Mouse (Mus musculus) brain, embryonic 14.5 days (tissue): ENCODE data around the gene Krt88.

Source experiments
- CTCF ChIP-seq: fragments of 200-500 bp; IDR thresholded peaks from 2 replicates; pipeline ENCODE4 v1.5.1; 2012; ENCODE audit warnings: inconsistent platforms, mild to moderate bottlenecking, moderate library complexity, borderline replicate concordance; ENCODE audit not compliant: insufficient read depth, insufficient read length; ENCODE audit errors: extremely low read depth
- POLR2A ChIP-seq: fragments of 200-500 bp; IDR thresholded peaks from 2 replicates; pipeline ENCODE4 v1.6.1; 2012; ENCODE audit warnings: mild to moderate bottlenecking, inconsistent platforms, borderline replicate concordance; ENCODE audit not compliant: poor library complexity, insufficient read depth, insufficient read length, severe bottlenecking; ENCODE audit errors: extremely low read depth

GRCm38 (mm10) chr15:101454774-101455173 lies 7.2 kb downstream of the Krt88 start:
- TF ChIP-seq POLR2A = no peak
- TF ChIP-seq CTCF = no peak
